Mouse (Mus musculus) common myeloid progenitor, adult 5-6 weeks (primary cell): ENCODE data around the gene Itprid2. TPM values are rescaled to one million over a fixed set of nuclear protein-coding genes. Genes with fewer than 3 reads are reported as not detected.
"Not testable (repeated sequence)": the region's sequence is repeated elsewhere in the genome, so short reads cannot be mapped to it uniquely, and the experiment has no call there.

ENCODE experiments used
- ATAC-seq: replicated peaks from 2 replicates; pipeline ENCODE4 v1.8.0; 2016; ENCODE audit warnings: low read depth, mild to moderate bottlenecking, moderate TSS enrichment, inconsistent platforms; ENCODE audit not compliant: poor library complexity, severe bottlenecking
- total RNA-seq: library from RNA; stranded (forward); fragments of 200-1000, 187-1606 nt; gene quantifications from 2 replicates; pipeline ENCODE4 v1.2.3, GENCODE M21; 2017

The Itprid2 gene
- total RNA-seq, result 12.3 and 14.9 TPM in 2 replicates

DNA sequence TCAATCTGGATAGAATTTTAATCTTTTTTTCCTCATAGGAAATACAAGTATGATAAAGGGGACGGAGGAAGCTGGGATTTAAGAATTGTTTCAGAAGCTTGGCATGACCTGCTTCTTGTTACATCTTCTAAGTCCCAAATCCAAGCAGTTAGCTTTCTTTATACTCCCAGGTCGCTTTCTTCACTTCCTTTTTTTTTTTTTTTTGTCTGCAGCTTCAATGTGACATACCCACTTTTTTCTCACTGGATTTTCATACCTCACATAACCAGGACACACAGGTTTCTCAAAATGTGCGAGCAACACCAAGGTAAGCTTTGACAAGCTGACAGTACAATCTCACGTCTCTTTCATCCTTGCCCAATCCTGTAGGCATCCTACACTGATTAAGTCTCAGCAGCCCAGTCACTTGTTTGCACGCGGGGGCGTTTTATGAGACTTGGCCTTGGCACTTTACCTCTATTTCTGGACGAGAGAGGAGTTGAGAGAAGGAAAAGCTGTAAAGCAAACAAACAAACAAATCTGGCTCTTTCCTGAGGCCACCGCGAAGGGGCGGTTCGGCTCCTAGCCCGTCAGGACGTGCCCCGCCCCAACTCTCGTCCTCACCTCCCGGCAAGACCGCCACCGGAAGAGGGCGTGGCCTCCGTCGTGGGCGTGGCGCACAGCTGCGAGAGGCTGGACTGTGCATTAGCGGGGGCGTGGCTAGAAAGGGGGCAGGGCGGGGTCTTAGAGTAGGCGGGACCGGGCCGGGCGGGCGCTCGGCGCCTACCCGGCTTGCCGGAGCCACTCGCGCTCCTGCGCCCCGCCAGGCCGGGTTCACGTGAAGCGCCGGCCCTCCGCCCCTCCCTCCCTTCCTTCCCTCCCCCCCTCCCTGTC lies at the start of gene Itprid2:
Itprid2 (plus strand) TSS at position 825 of the 873 bp plus-strand sequence.
- ATAC-seq, result peak; percentile 87

DNA sequence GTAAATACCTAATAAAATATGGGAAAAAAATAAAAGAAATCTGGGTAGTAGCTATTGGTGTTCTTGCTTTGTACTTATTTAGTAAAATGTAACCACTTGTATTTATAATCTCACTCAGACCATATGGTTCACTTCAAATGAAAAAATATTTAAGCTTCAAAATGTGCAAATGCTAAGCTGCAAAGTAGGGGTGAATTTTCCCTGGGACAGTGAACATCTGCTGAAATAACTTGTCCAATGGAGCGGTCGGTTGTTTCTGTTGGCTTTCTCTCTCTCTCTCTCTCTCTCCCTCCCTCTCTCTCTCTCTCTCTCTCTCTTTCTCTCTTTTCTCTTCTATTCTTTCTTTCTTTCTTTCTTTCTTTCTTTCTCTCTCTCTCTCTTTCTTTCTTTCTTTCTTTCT lies 39.0 kb upstream of the Itprid2 start:
- no peak for ATAC-seq

DNA sequence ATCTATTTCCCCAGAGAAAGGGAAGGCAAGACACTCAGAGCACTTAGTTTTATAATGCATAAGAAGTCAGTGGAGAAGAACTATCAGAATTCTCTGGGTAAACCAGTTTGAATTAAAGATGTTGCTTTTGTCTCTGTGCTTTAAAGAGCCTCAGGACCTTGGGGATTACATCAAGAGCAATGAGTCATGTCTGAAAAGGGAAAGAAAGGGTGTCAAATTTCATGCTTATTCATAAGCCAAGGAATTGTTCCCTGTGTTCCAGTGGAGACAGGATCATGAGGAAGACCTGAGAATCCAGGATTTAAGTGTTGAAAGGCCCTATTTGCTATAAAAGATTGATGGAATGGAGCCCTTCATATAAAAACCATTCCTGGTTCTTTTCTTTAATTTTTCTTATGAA lies 38.1 kb upstream of the Itprid2 start:
- no peak for ATAC-seq

DNA sequence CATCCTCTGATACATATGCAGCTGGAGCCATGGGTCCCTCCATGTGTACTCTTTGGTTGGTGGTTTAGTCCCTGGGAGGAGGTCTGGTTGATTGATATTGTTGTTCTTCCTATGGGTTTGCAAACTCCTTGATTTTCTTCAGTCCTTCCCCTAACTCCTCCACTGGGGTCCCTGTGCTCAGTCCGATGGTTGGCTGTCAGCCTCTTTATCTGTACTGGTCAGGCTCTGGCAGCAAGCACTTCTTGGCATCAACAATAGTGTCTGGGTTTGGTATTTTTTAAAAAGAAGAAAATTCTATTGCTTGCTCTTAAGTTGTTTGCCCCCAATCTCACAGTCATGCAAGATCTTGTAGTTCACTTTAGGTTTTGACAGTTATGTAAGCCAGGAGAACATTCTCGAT lies 34.0 kb upstream of the Itprid2 start:
- ATAC-seq, result not testable (repeated sequence)

DNA sequence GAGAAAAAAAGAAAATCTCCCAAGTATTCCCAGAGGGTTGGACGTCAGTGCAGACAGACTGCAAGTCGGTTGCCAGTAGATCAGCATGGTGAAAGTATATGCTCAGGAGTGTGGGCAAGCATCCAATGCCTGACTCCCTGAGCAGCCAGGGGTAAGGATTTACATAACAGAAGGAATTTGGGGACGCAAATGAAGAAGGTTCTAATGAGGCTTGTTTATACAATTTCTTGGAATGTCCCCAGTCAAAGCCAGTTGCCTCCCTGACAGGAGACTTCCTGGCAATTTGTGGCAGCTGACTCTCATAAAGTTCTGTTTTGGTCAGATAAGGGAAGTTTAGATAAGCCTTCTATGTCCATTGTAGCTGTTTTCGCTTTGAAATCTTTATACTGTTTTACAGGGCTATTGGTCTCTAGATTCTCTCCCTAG lies 33.4 kb upstream of the Itprid2 start:
- peak; percentile 45; the same call in 1 of the 2 replicates for ATAC-seq

GRCm38 (mm10) chr2:79602306-79602705 lies 32.8 kb upstream of the Itprid2 start:
- no peak for ATAC-seq

- ATAC-seq, result no peak
Measured at GRCm38 (mm10) chr2:79603363-79603762, 31.8 kb upstream of the Itprid2 start.

- no peak for ATAC-seq
Measured at GRCm38 (mm10) chr2:79606033-79606432, 29.1 kb upstream of the Itprid2 start.

DNA sequence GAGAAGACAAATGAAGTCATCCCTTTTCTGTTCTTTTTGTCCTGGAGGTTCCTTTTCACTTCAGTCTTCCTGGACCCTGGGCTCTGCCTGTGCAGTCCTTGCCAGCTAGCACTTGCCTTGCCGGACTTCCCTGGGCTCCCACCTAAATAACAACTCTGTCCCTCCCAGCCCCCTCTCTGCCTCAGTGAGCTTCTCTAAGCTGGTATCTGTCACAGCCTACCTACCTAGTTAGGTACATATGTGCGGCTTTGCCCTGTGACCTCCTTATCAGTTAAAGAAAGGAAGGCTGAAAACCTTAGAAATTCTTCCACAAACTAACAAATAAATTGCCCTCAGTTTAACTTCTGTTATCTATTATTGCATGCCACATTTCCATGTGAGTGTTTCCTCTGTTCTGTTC lies 28.0 kb upstream of the Itprid2 start:
- ATAC-seq, result no peak

GRCm38 (mm10) chr2:79608301-79609074 lies 26.7 kb upstream of the Itprid2 start:
- ATAC-seq, result no peak

DNA sequence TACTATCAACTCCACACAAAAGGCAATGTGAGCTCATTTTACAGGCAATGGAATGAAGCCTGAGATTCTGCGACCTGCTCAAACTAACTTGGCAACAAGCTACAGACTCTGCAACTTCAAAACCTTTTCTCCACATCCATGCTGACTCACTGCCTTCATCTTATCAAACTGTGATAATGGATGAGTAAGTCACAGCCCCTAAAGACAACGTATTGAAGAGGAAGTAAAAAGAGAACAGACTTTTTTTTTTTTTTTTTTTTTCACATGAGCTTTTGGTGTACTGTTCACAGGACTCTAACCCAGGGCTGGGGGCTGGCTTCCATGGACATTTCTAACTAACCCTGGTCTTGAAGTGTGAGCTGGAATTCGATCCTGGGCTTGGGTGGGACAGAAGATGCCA lies 24.3 kb upstream of the Itprid2 start:
- peak; percentile 85 for ATAC-seq

DNA sequence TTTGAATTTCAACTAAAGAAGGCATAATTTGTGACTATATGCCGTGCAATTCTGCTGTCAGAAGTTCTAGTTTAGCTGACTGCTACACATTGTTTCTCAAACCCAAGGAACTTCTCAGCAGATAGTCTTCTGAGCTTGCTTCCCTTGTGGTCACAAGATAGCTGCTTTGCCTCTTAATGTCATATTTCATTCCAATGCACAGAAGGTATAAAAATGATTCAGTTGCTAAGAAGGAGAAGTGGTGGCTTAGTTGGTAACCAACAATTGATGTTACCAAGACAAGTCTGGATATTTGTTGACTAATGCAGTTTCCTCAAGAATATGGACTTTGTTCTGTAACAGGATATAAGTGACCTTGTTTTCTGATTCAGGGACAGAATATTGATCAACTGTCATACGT lies 17.0 kb upstream of the Itprid2 start:
- peak; percentile 72 for ATAC-seq

GRCm38 (mm10) chr2:79618614-79619568 lies 16.3 kb upstream of the Itprid2 start:
- ATAC-seq, result 0 out of 2 replicates have a peak, but pooled peaks have one; percentile 30

DNA sequence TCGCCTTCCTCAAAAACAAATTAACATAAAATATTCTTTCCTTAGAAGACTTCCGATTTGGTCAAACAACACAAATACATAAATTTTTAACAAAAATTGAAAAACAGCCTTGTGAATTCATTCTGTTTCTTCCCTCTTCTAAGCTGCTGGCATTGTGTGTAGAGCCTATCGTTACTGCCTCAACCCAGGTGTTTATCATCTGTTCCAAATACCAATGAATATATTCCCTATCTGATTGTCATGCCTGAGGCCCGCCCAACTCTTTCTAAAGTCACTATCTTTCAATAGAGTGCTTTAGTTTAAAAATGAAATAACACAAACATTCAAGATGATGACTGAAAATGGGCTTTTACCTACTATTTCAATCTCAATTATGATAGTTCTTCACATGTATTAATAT lies 11.9 kb upstream of the Itprid2 start:
- ATAC-seq, result no peak

DNA sequence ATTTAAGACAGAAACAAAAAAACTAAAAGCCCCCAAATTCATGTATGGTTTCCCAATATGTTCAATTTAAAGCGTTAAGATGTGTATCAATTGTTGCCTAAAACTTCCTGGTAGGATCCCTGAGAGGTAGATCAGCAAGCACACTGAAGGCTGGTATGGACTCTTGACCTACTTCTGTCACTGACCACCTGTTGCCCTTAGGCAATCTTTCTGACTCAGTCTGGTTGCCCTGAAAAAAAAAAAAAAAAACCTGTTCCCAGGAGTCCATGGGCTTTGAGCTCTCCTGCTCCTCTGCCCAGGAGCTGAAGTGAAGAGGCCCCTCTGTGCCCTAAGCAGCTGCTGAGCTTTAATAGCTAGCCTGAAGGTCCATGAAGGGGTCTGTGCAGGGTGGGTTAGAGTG lies 7.5 kb upstream of the Itprid2 start:
- ATAC-seq, result no peak

DNA sequence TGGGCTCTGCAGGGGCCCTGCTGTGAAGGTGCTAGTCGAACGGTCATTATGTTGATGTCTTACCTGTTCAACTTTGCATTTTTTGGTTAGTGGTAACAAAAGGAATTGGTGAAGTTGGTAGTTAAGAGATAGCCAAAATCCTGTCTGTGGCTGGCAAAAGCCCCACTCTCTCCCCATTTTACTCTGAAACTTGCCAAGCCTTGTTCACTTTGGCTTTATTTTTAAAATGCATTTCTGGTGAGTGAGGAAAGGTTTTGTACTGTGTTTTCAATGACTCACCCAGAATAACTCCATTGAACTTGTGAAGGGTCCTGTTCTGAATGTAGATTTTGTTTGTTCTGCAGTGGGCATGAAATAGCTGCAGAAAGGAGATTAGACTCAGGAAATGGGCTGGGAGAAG lies 4.9 kb upstream of the Itprid2 start:
- no peak for ATAC-seq

DNA sequence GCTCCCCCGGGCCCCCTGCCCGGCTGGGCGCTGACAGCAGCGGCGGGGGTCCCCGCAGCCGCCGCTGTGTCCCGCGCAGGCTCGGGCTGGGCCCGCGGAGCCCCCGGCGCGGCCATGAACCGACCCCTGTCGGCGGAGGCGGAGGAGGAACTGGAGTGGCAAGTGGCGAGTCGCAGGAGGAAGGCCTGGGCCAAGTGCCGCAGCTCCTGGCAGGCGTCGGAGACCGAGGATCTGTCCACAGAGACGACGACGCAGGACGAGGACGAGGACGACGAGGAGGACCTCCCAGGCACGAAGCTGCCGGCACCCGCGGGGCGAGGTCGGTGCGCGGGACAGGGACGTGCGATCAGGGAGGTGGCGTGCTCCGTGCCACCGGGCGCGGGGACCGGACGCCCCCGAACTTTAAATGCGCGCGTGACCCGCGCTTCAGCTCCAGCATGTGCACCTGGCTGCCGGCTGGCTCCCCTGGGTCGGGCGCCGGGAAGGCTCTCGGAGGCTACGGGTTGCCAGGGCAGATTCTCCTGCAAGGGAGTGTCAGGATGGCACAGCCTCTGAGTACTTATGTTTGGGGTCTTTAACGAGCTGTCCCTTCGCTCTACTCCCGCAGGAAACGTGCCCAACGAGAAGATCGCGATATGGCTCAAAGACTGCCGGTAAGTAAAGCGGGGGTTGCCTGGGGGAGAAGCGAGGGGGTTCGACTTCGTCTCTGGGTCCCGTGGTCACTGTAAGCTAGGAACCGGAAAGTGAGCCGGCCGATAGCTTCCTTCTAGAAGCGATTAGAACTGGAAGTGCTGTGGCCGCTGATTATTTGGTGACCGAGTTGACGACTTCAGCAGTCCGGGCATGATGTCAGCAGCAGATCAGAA lies 507 bp downstream of the Itprid2 start:
- peak; percentile 59 for ATAC-seq

DNA sequence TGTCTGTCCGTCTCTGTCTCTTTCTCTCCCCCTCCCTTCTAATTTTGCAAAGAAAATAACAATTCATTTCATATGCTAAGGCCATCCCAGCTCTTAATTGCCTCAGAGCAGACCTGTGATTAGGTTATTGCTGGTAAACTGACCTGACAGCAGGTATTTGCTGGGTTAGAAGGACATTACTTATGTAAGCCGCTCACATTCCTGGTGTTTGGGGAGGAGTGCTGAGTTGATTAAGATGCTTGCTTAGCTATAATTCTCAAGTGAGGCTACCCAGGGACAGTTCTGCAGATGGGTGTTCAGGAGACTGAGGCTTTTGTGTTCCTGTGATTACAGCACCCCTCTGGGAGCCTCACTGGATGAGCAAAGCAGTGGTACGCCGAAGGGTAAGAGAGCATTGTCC lies 3.8 kb downstream of the Itprid2 start:
- no peak for ATAC-seq

DNA sequence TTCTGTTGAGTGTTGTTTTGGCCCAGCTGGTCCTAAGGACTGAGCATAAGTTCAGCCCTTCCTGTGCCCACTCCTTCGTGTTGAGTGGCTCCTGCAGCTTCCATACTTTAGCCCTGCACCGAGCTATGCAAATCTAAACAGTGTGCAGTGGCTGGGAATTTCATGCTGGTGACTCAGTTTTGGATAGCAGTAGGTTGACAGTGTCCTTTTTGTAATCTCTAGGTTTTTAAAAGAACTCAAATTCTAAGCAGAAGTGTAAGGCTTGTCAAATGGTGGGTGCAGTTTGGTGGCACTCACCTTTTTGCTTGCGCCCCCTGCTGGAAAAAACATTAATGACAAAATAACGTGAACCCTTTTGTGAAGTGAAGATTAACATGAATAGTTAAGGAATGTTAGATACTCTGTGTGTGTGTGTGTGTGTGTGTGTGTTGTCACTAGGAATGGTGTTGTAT lies 11.1 kb downstream of the Itprid2 start:
- peak; percentile 87 for ATAC-seq
